Mouse (Mus musculus) CD8-positive naive resting alpha-beta T cell, adult 2 months (primary cell): ENCODE results near the gene Svs1.
A peak's percentile ranks its signal among the peaks of the same experiment; 100 is the strongest.

ENCODE experiments used
- DNase-seq, 2 experiments: peaks; one replicate each; pipeline ENCODE4 v3.0.0; 2022; ENCODE audit warnings: low read depth in 2 of 2, low spot score in 2 of 2

Svs1 gene

GRCm38 (mm10) chr6:49009665-49010064 lies 23.0 kb downstream of the Svs1 start:
- no peak for DNase-seq

GRCm38 (mm10) chr6:49011191-49011590 lies 24.5 kb downstream of the Svs1 start:
- DNase-seq, result no peak

- DNase-seq, result no peak
Observed at GRCm38 (mm10) chr6:49013023-49013422, 26.4 kb downstream of the Svs1 start.

GRCm38 (mm10) chr6:49013458-49013857 lies 26.8 kb downstream of the Svs1 start:
- DNase-seq, result no peak

GRCm38 (mm10) chr6:49017150-49017549 lies 30.5 kb downstream of the Svs1 start:
- DNase-seq, result no peak

GRCm38 (mm10) chr6:49019341-49019740 lies 32.7 kb downstream of the Svs1 start:
- DNase-seq, result no peak

GRCm38 (mm10) chr6:49021141-49022012 lies 34.7 kb downstream of the Svs1 start:
- no peak for DNase-seq

- no peak for DNase-seq
Observed at GRCm38 (mm10) chr6:49022384-49022783, 35.7 kb downstream of the Svs1 start.

GRCm38 (mm10) chr6:49023315-49023714 lies 36.7 kb downstream of the Svs1 start:
- no peak for DNase-seq

GRCm38 (mm10) chr6:49025290-49025689 lies 38.6 kb downstream of the Svs1 start:
- DNase-seq, result no peak

- no peak for DNase-seq
Observed at GRCm38 (mm10) chr6:49026496-49026895, 39.8 kb downstream of the Svs1 start.

GRCm38 (mm10) chr6:49028019-49028418 lies 41.4 kb downstream of the Svs1 start:
- DNase-seq, result no peak

- no peak for DNase-seq
Observed at GRCm38 (mm10) chr6:49028708-49029107, 42.0 kb downstream of the Svs1 start.

- DNase-seq, result no peak
Observed at GRCm38 (mm10) chr6:49031230-49031629, 44.6 kb downstream of the Svs1 start.

GRCm38 (mm10) chr6:49032783-49033182 lies 46.1 kb downstream of the Svs1 start:
- no peak for DNase-seq

GRCm38 (mm10) chr6:49036275-49037267 lies 49.9 kb downstream of the Svs1 start, which contains the start of gene Gpnmb:
Gene Gpnmb (plus strand): TSS chr6:49036546.
- no peak for DNase-seq

GRCm38 (mm10) chr6:49037268-49037662 lies 50.6 kb downstream of the Svs1 start:
- DNase-seq, result no peak

- DNase-seq, result peak; percentile 52 to 70
Observed at GRCm38 (mm10) chr6:49039470-49040180, 53.0 kb downstream of the Svs1 start.
